In the genomic region with DNA sequence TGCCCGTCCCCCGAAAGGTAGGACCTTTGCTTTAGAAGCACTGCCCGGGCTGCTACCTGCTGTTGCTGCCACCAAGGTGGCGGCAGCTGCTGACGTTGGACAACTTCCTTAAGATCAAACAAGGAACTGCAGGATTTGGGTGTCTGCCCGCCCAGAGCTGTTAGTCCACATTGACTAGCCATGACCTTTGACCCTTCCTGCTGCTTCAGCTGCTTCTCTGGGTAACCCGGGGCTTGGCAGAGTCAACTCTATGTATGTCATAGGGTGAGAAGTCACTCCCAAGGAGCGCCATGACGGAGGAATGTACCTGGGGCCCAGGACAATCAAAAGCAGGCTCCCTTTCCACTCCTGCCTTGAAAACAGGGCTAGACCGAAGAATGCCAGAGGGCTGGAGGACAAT, we compare ENCODE assay signal across 20 mouse cellular contexts.
DNase-seq lines count a peak whose midpoint lies in the region; ATAC-seq lines count a peak whose summit lies in the region.
"Had no signal": no experiment of that assay in that cellular context is flagged by ENCODE, and none has a peak within 500 bp of the region (broad histone marks: within the 10 kb centered on the region; RNA-seq: fewer than 3 reads in every experiment).

No protein-coding gene starts in this region.

- no peaks in the 10 kb centered on the region for H3K36me3 ChIP-seq in kidney, embryonic 14.5 days (ENCODE audit: control insufficient read depth, insufficient read depth, low read length)
- H3K36me3 ChIP-seq in midbrain, embryonic 13.5 days, result no peaks in the 10 kb centered on the region
- H3K36me3 ChIP-seq: forebrain, embryonic 15.5 days; midbrain, embryonic 10.5 days; neural tube, embryonic 13.5 days had no signal

- H3K27ac ChIP-seq in kidney, embryonic 14.5 days (ENCODE audit: low read depth, low read length), result no peak overlapping the region
- no peak overlapping the region for H3K27ac ChIP-seq in midbrain, embryonic 13.5 days
- H3K27ac ChIP-seq: forebrain, embryonic 15.5 days; liver, embryonic 14.5 days; midbrain, embryonic 10.5 days; neural tube, embryonic 13.5 days had no signal

- no peak for ATAC-seq in kidney, embryonic 14.5 days (ENCODE audit: low FRiP score, low TSS enrichment)
- ATAC-seq in midbrain, embryonic 13.5 days, result no peak
- ATAC-seq: forebrain, embryonic 15.5 days; hindbrain, embryonic 16.5 days had no signal

- no peak overlapping the region for H3K4me2 ChIP-seq in kidney, embryonic 14.5 days (replicated peaks; ENCODE audit: low read depth, low read length)
- H3K4me2 ChIP-seq in midbrain, embryonic 13.5 days (replicated peaks), result no peak overlapping the region
- H3K4me2 ChIP-seq: forebrain, embryonic 15.5 days; neural tube, embryonic 13.5 days had no signal

- peak; percentile 38 for DNase-seq in kidney, adult 9 months
- DNase-seq in R1 (ENCODE audit: low read depth, low spot score) (peak; percentile 22), adipocyte (ENCODE audit: low spot score) (peak; percentile 44)
- DNase-seq in kidney, postnatal 25 days, result peak; percentile 27 to 67
- no peak for DNase-seq in gastrocnemius, adult 8-10 months (ENCODE audit: low spot score in 2 of 2)
- DNase-seq: adrenal gland, adult 2 months; cerebellum, adult 11-12 months; cerebellum, postnatal 25 days; heart, adult 18-20 months; heart, postnatal 4 days; lung, postnatal 4 days; right cerebral cortex, postnatal 25 days had no signal

- WGBS in kidney, embryonic 14.5 days, result 71% methylated on average over 10 of the region's 10 CpGs
- 55% methylated on average over 10 of the region's 10 CpGs for WGBS in midbrain, embryonic 13.5 days

- H3K9ac ChIP-seq in kidney, embryonic 14.5 days (ENCODE audit: low read depth, low read length), result no peak overlapping the region
- H3K9ac ChIP-seq in midbrain, embryonic 13.5 days (replicated peaks), result no peak overlapping the region
- H3K9ac ChIP-seq: forebrain, embryonic 15.5 days; liver, embryonic 14.5 days; neural tube, embryonic 13.5 days had no signal

- no peaks in the 10 kb centered on the region for H3K9me3 ChIP-seq in kidney, embryonic 14.5 days (ENCODE audit: control insufficient read depth, low read length)
- no peaks in the 10 kb centered on the region for H3K9me3 ChIP-seq in midbrain, embryonic 13.5 days
- H3K9me3 ChIP-seq: forebrain, embryonic 15.5 days; midbrain, embryonic 10.5 days; neural tube, embryonic 13.5 days had no signal

- no peak overlapping the region for H3K4me3 ChIP-seq in kidney, embryonic 14.5 days (ENCODE audit: low read length)
- H3K4me3 ChIP-seq in midbrain, embryonic 13.5 days (replicated peaks), result no peak overlapping the region
- H3K4me3 ChIP-seq: erythroblast, embryonic 14.5 days; forebrain, embryonic 15.5 days; midbrain, embryonic 10.5 days; neural tube, embryonic 13.5 days had no signal

- no peaks in the 10 kb centered on the region for H3K4me1 ChIP-seq in kidney, embryonic 14.5 days (ENCODE audit: control insufficient read depth, insufficient read depth, low read length)
- peaks cover 6% of the 10 kb centered on the region; the same call in 1 of the 2 replicates for H3K4me1 ChIP-seq in midbrain, embryonic 13.5 days (replicated peaks)
- H3K4me1 ChIP-seq: forebrain, embryonic 15.5 days had no signal

- H3K27me3 ChIP-seq in kidney, embryonic 14.5 days (ENCODE audit: control insufficient read depth, insufficient read depth, low read length), result no peaks in the 10 kb centered on the region
- no peaks in the 10 kb centered on the region for H3K27me3 ChIP-seq in midbrain, embryonic 13.5 days
- H3K27me3 ChIP-seq: forebrain, embryonic 15.5 days; neural tube, embryonic 13.5 days had no signal

Comparison
In these comparisons a context has a peak if more than half of its experiments do, and no peak if none do; other contexts are left out.
1. DNase-seq: peak in kidney, adult 9 months (single experiment), R1 (single experiment), adipocyte (single experiment) and kidney, postnatal 25 days (2 of 2); none in gastrocnemius, adult 8-10 months (0 of 2).